Mouse (Mus musculus): Measurements from ENCODE around the gene Cspg5.

Gene Cspg5

DNA sequence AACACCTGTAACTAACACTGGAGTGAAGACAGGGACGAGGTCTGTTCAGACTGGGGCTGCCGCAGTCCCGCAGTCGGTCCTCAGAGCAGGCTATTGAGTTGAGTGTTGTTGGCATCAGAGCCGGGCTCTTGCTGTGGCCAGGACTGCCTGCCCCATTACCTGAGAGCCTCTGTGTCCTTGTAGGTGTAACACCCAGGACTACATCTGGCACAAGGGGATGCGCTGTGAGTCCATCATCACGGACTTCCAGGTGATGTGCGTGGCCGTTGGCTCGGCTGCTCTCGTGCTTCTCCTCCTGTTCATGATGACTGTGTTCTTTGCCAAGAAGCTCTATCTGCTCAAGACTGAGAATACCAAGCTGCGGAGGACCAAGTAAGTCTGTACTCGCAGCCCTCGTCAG is 7.2 kb downstream of the Cspg5 start:
- DNase-seq (ENCODE audit: low read depth, low spot score): no peak

DNA sequence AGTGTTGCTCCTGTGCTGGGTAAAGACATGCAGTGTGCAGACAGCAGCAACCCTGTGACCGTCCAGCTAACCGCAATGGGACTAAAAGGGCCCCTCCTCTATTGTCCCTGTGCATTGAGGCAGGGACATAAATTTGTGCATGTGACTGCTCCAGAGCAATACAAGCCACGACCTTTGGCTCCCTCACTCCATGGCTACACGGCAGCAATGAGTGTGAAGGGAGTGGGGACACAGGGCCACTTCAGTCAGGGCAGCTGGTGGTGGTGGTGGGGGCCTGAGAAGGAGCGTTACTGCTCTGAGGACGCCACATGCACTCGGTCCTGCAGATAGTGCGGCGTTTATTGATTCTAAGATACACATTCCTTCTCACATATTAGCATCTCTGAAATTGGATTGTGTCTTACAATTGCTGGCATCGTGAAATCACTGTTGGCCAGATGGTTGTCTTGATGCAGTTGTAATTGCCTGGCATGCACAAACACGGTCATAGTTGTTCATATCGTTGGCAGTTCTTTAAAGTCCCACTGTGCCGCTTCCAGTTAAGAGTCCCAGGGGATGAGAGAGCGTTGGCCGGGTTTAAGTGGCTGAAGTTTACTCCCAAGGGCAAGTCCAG is 11.9 kb downstream of the Cspg5 start:
- no peak for DNase-seq (ENCODE audit: low read depth, low spot score)

DNA sequence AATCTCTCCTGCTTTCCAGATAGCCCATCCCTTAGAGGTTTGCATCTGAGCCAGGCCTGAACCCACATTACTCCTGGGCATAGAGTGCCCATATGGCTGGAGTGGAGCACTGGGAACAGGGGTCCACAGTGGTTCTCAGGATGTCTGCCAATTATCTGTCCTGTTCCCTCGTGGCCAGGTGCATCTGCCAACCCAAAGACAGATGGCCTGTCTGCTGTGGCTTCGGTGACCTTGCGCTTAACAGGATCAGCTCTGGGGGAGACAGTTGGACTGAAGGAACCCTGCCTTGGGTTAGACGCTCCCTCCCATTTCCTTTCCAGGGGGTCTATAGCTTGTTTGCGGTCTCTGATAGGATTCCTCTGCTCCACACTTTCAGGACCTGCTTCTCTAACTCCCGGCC is 15.1 kb downstream of the Cspg5 start:
- no peak for DNase-seq (ENCODE audit: low read depth, low spot score)

DNA sequence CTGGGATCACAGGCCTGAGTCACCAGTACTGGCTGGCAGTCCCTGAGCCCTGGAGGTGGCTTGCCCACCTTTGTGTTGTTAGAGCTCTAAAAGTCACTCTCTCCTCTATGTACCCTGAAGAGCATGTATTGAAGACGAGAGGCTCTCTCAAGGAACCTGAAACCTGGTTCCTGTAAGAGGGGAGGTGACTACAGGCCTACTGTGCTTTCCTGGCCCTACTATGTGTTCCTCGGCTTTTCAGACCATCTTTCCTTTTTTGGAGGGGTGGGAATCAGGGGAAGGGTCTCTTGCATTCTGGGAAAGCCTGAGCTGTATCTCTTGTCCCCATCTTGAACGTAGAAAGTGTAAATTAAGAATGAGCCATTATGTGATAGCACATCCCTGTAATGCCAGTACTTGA is 15.5 kb downstream of the Cspg5 start:
- DNase-seq (ENCODE audit: low read depth, low spot score): no peak

DNA sequence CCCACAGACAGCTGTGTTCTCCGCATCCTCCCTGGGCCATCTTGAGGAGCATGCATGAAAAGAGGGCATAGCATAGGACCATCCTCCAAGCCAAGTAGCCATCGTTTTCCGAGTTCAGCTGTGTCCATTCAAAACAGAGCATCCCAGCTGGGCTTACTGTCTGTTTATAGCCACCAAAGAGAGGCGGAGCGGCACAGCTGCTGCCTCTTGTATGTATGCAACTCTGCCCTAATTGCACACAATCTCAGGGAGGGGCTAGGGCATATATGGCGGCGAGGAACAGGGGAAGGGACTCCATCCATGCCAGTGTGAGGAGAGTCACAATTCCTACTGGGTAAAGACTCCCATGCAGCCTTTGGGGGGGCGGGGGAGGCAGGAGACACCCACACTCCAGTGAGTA is 19.6 kb downstream of the Cspg5 start:
- DNase-seq (ENCODE audit: low read depth, low spot score): no peak

DNA sequence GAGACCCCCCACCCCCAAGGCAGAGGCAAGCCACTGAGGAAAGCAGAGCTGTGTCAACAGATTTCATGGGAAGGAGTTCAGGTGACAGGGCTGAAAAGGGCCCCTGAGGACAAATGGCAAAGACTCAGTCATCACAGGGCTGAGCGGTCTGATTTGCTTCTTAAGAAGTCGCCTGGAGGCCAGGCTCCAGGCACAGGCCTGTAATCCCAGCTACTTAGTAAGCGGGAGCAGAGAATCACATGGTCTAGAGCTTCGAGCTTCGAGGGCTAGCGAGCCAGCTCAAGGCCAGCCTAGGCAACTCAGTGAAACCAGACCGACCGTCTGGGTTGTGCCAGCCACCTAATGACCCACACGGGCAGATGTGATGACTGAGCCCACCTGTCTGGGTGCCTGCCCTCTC is 21.4 kb downstream of the Cspg5 start:
- DNase-seq (ENCODE audit: low read depth, low spot score): no peak

DNA sequence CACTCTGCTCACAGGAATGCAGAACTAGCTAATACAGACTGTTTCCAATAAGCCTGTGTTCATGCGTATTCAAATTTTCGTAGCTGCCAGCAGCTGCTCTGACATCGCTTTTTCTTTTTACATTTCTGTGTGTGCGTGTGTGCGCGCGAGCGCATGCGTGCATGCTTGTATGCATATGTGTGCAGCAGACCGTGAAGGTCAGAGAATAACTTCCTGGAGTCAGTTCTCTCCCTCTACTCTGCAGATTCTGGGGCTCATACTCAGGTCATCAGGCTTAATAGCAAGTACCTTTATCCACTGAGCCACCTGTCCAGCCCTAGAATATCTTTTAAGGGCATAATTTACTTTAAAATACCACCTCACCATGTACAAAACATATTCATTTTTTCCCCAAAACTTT is 24.8 kb downstream of the Cspg5 start:
- DNase-seq (ENCODE audit: low read depth, low spot score): no peak

DNA sequence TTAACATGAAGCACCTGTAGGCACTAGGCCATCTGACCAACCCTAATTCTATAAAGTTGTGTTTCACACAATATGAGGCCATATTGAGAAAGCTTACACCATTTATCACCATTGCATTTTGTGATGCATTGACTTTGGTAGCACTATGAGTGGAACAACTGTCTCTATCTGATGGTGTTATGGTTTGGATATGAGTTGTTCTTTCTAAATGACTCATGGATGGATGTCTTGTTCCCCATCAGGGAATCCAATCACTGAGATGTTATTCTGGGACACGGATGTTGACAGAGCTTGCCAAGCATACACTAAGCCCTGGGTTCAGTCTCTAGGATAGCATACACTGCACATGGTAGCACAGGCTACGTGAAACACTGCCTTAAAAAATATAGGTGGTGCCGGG is 28.7 kb downstream of the Cspg5 start:
- DNase-seq (ENCODE audit: low read depth, low spot score): no peak

DNA sequence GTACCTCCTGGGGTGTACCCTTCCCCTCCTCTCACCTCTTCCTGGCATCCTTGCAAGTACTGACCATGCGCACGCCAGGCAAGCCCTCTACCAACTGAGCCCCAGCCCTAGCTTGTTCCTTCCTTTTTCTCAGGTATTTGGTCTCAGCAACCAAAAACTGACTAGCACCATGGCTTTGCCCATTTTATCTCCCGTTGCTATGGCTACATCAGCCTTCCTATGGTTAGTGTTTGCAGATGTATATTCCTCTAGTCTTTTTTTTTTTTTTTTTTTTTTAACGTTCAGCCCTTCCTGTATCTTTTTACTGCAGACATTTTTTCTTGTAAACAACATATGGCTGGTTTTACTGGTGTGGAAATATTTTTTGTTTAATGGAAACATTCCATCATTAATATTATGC is 29.9 kb downstream of the Cspg5 start:
- DNase-seq (ENCODE audit: low read depth, low spot score): no peak

DNA sequence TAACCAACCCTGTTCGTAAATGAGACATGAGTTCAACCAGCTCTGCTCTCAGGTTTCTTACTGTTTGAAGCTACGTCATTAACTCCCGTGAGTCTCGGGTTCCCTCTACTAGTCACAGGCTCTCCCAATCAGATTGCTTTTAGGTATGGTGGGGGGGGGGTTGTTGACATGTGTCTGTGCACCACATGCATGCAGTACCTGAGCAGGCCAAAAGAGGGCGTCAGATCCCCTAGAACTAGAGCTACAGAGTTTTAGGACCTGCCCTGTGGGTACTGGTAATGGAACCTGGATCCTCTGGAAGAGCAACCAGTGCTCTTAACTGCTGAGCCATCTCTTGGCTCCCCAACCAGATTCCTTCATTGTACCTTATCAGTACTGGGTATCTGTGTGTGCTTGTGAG is 32.3 kb downstream of the Cspg5 start:
- peak; percentile 59 for DNase-seq (ENCODE audit: low read depth, low spot score)

DNA sequence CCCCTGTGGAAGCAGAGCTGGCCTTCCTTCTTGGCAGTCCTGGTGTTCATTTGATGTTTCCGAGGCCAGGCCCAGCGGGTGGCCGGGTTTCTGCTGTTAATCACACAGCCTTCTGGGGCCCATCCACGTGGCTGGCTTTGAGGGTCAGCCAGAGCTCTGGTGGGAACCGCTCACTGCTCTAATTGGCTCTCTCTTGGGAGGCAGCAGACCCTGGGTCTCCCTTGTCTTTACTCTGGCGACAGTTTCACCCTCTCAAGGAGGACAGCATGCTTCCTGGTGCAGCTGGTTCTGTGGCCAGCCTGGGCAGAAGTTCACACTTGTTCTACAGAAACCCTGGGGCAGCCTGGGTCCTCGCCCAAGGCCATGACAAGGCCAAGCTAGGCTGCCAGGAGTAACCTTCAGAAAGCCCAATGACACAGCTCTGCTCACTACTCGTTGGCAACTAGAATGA is 33.9 kb downstream of the Cspg5 start:
- no peak for DNase-seq (ENCODE audit: low read depth, low spot score)

DNA sequence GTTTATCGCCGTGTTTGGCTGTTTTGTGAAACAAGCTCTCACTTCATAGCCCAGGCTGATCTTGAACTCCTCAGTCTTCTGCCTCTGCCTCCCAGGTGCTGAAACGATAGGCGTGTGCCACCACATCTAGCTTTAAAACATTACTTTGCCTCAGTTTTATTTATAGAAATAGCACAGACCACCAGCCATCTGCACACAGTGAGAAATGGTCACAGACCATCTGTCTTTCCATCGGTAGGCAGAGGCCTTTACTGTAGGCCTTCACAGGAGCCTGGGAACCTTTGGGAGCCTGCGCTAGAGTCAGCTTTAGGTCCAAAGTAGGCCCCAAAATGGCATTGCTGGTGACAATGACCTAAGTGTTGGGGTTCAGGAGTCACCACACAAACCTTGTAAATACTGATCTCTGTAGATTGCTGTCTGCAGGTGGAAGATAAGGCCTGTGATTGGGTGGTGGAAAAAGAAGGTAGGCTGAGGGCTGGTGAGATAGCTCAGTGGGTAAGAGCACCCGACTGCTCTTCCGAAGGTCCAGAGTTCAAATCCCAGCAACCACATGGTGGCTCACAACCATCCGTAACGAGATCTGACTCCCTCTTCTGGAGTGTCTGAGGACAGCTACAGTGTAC is 40.6 kb downstream of the Cspg5 start:
- no peak for DNase-seq (ENCODE audit: low read depth, low spot score)

DNA sequence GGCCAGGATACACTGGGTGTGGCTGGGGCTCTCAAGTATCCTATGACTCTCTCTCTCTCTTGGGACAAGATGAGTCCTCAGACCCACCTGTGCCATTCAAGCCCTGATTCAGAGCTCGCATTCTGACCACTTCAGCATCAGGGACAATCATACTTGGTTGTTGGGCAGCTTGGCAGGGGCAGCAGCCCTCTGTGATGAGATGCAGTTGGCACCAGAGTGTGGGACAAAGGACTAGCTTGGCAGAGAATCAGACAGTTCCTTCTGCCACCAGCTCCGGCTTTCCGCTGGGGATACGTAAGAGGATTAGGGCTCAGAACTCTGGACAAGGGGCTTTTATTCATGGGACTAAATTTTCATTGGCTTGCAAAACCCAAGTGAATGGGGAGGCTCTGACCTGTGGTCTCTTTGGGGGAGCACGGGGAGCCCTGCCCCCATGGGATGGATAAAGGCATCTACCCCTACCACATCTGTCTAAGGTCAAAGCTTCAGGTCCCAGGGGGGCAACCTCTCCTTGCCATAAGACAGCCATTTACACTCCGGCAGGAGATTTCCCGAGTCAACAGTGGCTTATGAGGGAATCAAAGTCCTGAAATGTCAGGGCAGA is 43.8 kb downstream of the Cspg5 start:
- no peak for DNase-seq (ENCODE audit: low read depth, low spot score)

DNA sequence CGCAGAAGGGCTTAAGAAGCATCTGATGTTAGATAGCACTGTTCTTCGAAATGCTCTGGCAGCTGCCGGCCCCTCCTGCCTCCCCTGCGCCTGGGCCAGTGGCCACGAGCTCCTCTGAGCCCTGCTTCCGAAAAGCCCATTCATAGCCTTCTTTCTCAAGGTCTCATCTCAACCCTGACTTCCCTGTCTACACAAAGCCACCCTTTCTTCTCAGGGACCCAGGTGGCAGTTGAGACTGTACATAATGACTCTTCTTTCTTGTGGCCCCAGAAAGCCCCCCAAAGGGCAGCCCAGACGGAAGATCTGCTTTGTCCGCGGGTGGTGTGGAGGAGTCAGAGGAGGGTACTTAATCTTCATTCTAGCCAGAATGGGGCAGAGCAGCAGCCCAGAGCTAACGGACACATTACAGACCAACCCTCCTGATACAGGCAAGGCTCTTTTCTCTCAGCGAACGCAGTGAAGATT is 49.7 kb downstream of the Cspg5 start:
- DNase-seq (ENCODE audit: low read depth, low spot score): no peak

DNA sequence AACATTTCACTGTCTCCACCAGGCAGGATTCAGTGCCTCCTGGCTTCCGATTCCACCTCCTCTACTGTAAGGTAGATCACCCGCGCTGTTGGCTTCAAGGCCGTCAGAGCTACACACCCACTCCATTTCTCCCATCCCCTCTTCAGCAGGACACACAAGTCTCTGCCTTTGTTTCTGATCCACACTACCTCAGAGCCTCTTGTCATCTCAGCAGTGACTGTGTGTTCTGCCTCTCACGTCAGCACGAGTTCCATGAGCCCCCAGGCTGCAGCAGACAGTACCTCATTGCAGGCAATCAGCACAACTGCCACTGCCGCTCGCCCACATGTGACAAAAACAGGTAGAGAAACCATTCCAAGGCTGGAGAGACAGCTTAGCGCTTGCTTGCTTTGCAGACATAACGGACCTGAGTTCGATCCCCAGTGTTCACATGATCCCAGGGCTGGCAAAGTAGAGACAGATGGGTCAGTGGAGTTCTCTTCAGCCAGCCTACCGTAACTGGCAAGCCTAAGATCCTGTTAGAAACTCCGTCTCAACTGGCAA is 50.4 kb downstream of the Cspg5 start:
- no peak for DNase-seq (ENCODE audit: low read depth, low spot score)

DNA sequence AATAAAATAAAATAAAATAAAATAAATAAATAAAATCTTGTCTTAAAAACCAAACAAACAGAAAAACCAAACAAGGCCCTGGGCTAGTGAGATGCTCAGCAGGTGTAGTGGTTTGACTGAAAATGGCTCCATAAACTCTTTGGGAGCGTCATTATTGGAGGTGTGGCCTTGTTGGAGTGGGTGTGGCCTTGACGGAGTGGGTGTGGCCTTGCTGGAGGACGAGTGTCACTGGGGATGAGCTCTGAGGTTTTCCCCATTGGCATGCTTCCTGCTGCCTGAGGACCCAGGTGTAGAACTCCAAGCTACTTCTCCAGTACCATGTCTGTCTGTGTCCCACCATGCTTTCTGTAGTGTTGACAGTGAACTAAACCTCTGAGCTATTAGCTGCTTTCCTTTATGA is 51.2 kb downstream of the Cspg5 start:
- DNase-seq (ENCODE audit: low read depth, low spot score): no peak

DNA sequence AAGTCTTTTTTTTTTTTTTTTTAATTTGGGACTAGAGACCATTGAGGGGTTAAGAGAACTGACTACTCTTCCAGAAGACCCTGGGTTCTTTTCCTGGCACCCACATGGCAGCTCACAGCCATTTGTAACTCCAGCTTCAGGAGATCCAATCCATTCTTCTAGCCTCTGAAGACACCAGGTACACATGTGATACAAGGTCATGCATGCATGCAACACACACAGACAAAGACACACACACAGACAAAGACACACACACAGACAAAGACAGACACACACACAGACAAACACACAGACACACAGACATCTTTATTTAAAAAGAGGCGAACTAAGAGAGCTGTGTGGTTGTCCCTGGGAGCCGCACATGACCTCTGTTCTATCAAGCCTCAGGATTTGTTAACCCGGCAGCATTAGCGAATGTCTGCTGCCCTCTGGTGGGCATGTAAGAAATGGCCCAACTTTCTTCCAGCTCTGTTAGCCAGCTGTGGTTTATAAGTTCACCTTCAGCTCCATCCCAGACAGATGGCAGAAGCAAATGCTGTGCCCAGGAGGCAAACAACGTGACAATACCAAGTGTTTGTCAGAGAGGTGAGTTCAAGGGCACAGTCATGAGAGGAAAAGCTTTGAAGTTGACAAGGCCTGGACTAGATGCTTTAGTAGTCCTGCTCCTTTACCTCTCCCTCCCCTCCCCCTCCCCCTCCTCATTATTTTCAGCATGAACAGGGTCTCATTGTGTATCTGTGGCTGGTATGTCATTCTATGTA is 53.5 kb downstream of the Cspg5 start:
- DNase-seq (ENCODE audit: low read depth, low spot score): peak; percentile 68

DNA sequence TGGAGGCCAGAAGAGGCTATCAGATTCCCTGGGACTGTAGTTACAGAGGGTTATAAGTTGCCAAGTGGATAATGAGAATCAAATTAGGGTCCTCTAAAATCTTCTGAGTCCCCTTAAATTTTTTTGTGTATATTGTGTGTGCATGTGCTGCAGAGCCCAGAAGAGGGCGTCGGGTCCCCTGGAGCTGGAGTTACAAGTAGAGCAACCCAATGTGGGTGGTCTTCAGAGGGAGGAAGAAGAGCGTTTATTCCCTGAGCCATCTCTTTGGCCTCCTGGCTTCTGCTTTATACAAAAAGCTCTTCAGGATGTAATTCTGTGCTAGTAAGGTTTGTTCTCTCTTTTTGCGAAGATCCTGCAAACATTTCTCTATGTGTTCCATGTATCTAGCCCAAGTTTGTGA is 60.9 kb downstream of the Cspg5 start:
- no peak for DNase-seq (ENCODE audit: low read depth, low spot score)

DNA sequence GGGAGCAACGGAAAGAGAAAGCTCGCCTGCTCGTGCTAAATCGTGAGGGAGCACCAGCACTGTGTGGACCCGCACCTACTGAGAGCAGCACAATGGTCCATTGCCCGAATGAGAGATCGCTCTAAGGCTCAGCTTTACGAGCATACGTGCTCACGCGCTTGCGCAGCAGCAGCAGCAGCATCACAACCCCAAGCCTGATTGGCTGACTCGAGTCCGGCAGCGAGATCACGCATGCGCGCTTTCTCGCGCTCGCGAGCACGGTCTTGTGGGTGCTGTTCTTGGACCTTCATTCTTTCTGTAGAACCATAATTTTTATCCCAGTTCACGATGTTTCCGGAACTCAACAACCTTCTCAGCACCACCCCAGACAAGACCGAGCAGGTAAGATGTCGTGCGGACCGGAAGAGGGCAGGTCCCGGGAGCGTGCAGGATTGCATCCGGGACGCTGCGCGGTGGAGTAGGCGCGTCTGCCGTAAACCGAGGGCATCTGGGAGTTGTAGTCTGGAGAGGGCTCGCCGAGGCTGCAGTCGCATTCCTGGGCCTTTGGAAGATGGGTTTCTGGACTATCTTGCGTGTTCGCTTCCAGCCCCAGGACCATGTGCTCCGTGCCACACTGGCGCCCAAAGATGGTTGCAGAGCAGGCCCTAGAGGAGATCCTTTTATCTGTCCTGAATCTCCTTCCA is 61.5 kb downstream of the Cspg5 start, which contains the start of gene Elp6:
Gene Elp6 (plus strand): TSS at position 205 of the 683 bp plus-strand sequence.
- peak; percentile 88 for DNase-seq (ENCODE audit: low read depth, low spot score)

DNA sequence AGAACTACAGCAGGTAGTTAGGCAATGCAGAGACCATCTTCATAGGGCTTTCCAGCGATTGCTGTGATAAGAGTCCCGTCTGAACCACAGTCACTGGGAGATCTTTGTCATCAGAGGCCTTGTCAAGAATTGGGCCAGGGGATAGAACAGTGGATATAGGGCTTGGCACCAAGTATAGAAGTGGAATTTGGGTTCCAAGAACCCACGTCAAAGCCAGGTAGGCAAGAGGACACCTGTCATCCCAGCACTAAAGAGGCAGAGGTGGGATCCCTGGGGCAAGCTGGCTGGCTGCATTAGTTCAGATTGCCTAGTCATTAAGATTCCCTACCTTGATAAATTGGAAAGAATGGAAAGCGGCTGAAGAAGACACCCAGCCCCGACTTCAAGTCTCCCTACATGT is 62.8 kb downstream of the Cspg5 start:
- no peak for DNase-seq (ENCODE audit: low read depth, low spot score)
